29 mouse cellular contexts compared by ENCODE assay signal in genomic region chr10:93541585-93541984, GRCm38 (mm10). TPM values are rescaled to one million over a fixed set of nuclear protein-coding genes. Genes with fewer than 3 reads are reported as not detected.
DNase-seq lines count a peak whose midpoint lies in the region; ATAC-seq and TF ChIP-seq lines count a peak whose summit lies in the region.
"Had no signal": no experiment of that assay in that cellular context is flagged by ENCODE, and none has a peak within 500 bp of the region (broad histone marks: within the 10 kb centered on the region; RNA-seq: fewer than 3 reads in every experiment).

No protein-coding gene starts in this region.

- 0 out of 2 replicates have a peak overlapping the region, but pooled peaks have one; percentile 11 for H3K27ac ChIP-seq in liver, postnatal 0 days (ENCODE audit: low read depth)
- H3K27ac ChIP-seq in liver, embryonic 11.5 days (ENCODE audit: low read depth, low read length), result no peak overlapping the region
- H3K27ac ChIP-seq in MEL (ENCODE audit: control insufficient read depth, low read depth, low read length), result peak overlapping the region; percentile 13; the same call in 1 of the 2 replicates
- H3K27ac ChIP-seq: embryonic facial prominence, embryonic 15.5 days; forebrain, embryonic 15.5 days; heart, adult 2 months; heart, embryonic 13.5 days; hindbrain, embryonic 13.5 days; limb, embryonic 13.5 days; liver, embryonic 13.5 days; stomach, postnatal 0 days had no signal

- H3K4me1 ChIP-seq in liver, postnatal 0 days (ENCODE audit: insufficient read depth), result peaks cover 9% of the 10 kb centered on the region
- H3K4me1 ChIP-seq in liver, embryonic 11.5 days (replicated peaks; ENCODE audit: control insufficient read depth, insufficient read depth, low read length), result peaks cover 8% of the 10 kb centered on the region
- peaks cover 0 to 6% of the 10 kb centered on the region in 2 experiments; a peak in 3 of 4 replicates for H3K4me1 ChIP-seq in MEL (ENCODE audit: control insufficient read depth in 1 of 2, insufficient read depth in 2 of 2, low read length in 2 of 2)

- no peak for TF ChIP-seq EP300 in liver, postnatal 0 days (IDR thresholded peaks at IDR 0.05; ENCODE audit: low read depth)
- peak in 1 of 2 experiments; percentile 55; a peak in 2 of 4 replicates for TF ChIP-seq EP300 in MEL (IDR thresholded peaks at IDR 0.05; ENCODE audit: low read depth in 1 of 2, low read length in 2 of 2)

- TF ChIP-seq POLR2A in MEL (IDR thresholded peaks at IDR 0.05; ENCODE audit: control insufficient read depth in 1 of 2, insufficient read depth in 1 of 2, low read depth in 1 of 2, low read length in 2 of 2, poor library complexity in 1 of 2), result no peak

- no peak for TF ChIP-seq CTCF in liver, postnatal 0 days (IDR thresholded peaks at IDR 0.05; ENCODE audit: low read depth)
- TF ChIP-seq CTCF in MEL (IDR thresholded peaks at IDR 0.05 in 2 of 3, conservative IDR thresholded peaks at IDR 0.05 in 1 of 3; ENCODE audit: control insufficient read depth in 1 of 3, insufficient read depth in 1 of 3, low read depth in 2 of 3, low read length in 3 of 3, poor library complexity in 1 of 3, severe bottlenecking in 1 of 3), result no peak

- no peak overlapping the region for H3K9ac ChIP-seq in liver, postnatal 0 days (replicated peaks)
- H3K9ac ChIP-seq in liver, embryonic 11.5 days (ENCODE audit: low read depth, low read length), result no peak overlapping the region
- H3K9ac ChIP-seq in MEL (ENCODE audit: control insufficient read depth, low read depth, low read length, poor library complexity, severe bottlenecking), result no peak overlapping the region
- H3K9ac ChIP-seq: embryonic facial prominence, embryonic 15.5 days; forebrain, embryonic 15.5 days; heart, embryonic 13.5 days; hindbrain, embryonic 13.5 days; limb, embryonic 13.5 days; liver, embryonic 13.5 days; lung, embryonic 14.5 days had no signal

- no peaks in the 10 kb centered on the region for H3K9me3 ChIP-seq in liver, postnatal 0 days (ENCODE audit: low read length)
- no peaks in the 10 kb centered on the region for H3K9me3 ChIP-seq in liver, embryonic 11.5 days (ENCODE audit: control insufficient read depth, low read length)
- H3K9me3 ChIP-seq in MEL (replicated peaks; ENCODE audit: insufficient read depth, low read length), result no peaks in the 10 kb centered on the region
- H3K9me3 ChIP-seq: embryonic facial prominence, embryonic 15.5 days; forebrain, embryonic 15.5 days; heart, embryonic 13.5 days; hindbrain, embryonic 13.5 days; limb, embryonic 13.5 days; liver, embryonic 13.5 days; megakaryocyte, embryonic 14.5 days had no signal

- H3K27me3 ChIP-seq in liver, postnatal 0 days (ENCODE audit: insufficient read depth, low read length), result no peaks in the 10 kb centered on the region
- H3K27me3 ChIP-seq in liver, embryonic 11.5 days (replicated peaks; ENCODE audit: control insufficient read depth, insufficient read depth, low read length), result peaks cover 2% of the 10 kb centered on the region; the same call in 1 of the 2 replicates
- H3K27me3 ChIP-seq in MEL (ENCODE audit: control insufficient read depth in 1 of 2, insufficient read depth in 2 of 2, low read length in 2 of 2), result peaks cover 5 to 13% of the 10 kb centered on the region in 2 experiments
- no peaks in the 10 kb centered on the region for H3K27me3 ChIP-seq in splenic B cell, adult 2 months (ENCODE audit: control insufficient read depth, insufficient read depth, low read length, poor library complexity, severe bottlenecking)
- H3K27me3 ChIP-seq: forebrain, embryonic 15.5 days; Patski had no signal

- no peak for TF ChIP-seq RAD21 in MEL (IDR thresholded peaks at IDR 0.05; ENCODE audit: low read depth, low read length)

- no peaks in the 10 kb centered on the region for H3K79me2 ChIP-seq in MEL (ENCODE audit: control insufficient read depth, insufficient read depth, low read length, poor library complexity)

- no peak overlapping the region for H3K4me3 ChIP-seq in liver, postnatal 0 days (ENCODE audit: low read depth, low read length)
- no peak overlapping the region for H3K4me3 ChIP-seq in liver, embryonic 11.5 days (ENCODE audit: low read depth, low read length)
- no peak overlapping the region for H3K4me3 ChIP-seq in MEL (ENCODE audit: control insufficient read depth in 1 of 2, insufficient read depth in 1 of 2, low read depth in 2 of 2, low read length in 2 of 2)
- H3K4me3 ChIP-seq: embryonic facial prominence, embryonic 15.5 days; forebrain, embryonic 15.5 days; heart, adult 2 months; heart, embryonic 13.5 days; hindbrain, embryonic 13.5 days; limb, embryonic 13.5 days; liver, embryonic 13.5 days; megakaryocyte, embryonic 14.5 days had no signal

- DNase-seq in liver, postnatal 0 days, result no peak
- DNase-seq in liver, embryonic 11.5 days (ENCODE audit: low spot score), result no peak
- peak; percentile 60 for DNase-seq in MEL (ENCODE audit: low read depth, low spot score)
- DNase-seq in induced T-regulatory cell, adult 2 months (ENCODE audit: low read depth), result peak; percentile 70
- DNase-seq in splenic B cell, adult 2 months (ENCODE audit: low read depth, low spot score), result peak; percentile 46
- DNase-seq in adrenal gland, postnatal 25 days, result no peak
- DNase-seq in spleen, postnatal 10 days (ENCODE audit: low spot score in 2 of 2), result no peak
- no peak for DNase-seq in embryo, embryonic 10 days (ENCODE audit: low spot score)
- DNase-seq: adrenal gland, adult 2 months; cerebellum, adult 11-12 months; cerebellum, postnatal 14 days; gastrocnemius, postnatal 14 days; heart, adult 2 months; heart, postnatal 14 days; kidney, adult 8-10 months; kidney, postnatal 36 days; liver, embryonic 13.5 days; lung, embryonic 14.5 days; midbrain, embryonic 14.5 days; right cerebral cortex, adult 18-20 months had no signal

- H3K36me3 ChIP-seq in liver, postnatal 0 days (replicated peaks; ENCODE audit: insufficient read depth, low read length), result no peaks in the 10 kb centered on the region
- H3K36me3 ChIP-seq in liver, embryonic 11.5 days (ENCODE audit: control insufficient read depth, insufficient read depth, low read length), result no peaks in the 10 kb centered on the region
- H3K36me3 ChIP-seq in MEL (ENCODE audit: control insufficient read depth in 1 of 2, insufficient read depth in 2 of 2, low read length in 2 of 2), result peaks cover 0 to 4% of the 10 kb centered on the region in 2 experiments; a peak in 2 of 4 replicates
- no peaks in the 10 kb centered on the region for H3K36me3 ChIP-seq in splenic B cell, adult 2 months (ENCODE audit: control insufficient read depth, insufficient read depth, low read length, poor library complexity, severe bottlenecking)
- H3K36me3 ChIP-seq: embryonic facial prominence, embryonic 15.5 days; forebrain, embryonic 15.5 days; heart, embryonic 13.5 days; hindbrain, embryonic 13.5 days; limb, embryonic 13.5 days; liver, embryonic 13.5 days had no signal

- H3K4me2 ChIP-seq in liver, postnatal 0 days (ENCODE audit: low read depth, low read length), result no peak overlapping the region
- no peak overlapping the region for H3K4me2 ChIP-seq in liver, embryonic 11.5 days
- H3K4me2 ChIP-seq: embryonic facial prominence, embryonic 15.5 days; forebrain, embryonic 15.5 days; heart, embryonic 13.5 days; hindbrain, embryonic 13.5 days; limb, embryonic 13.5 days; liver, embryonic 13.5 days; lung, embryonic 14.5 days had no signal

- no peak for ATAC-seq in liver, postnatal 0 days
- ATAC-seq in liver, embryonic 11.5 days (replicated peaks; ENCODE audit: low FRiP score), result no peak
- ATAC-seq: forebrain, embryonic 15.5 days; Patski had no signal

- 76% methylated on average over 1 of the region's 1 CpGs for WGBS in liver, postnatal 0 days (ENCODE audit: insufficient replicate concordance)
- 85% methylated on average over 1 of the region's 1 CpGs for WGBS in liver, embryonic 11.5 days

TF ChIP-seq in MEL, 35 proteins besides CTCF, POLR2A, EP300 and RAD21 (continues in another document):
- TF ChIP-seq CHD1 (IDR thresholded peaks at IDR 0.05; ENCODE audit: low read depth, low read length) (no peak), JUND (IDR thresholded peaks at IDR 0.05; ENCODE audit: low read depth, low read length) (peak; percentile 99), ETS1 (IDR thresholded peaks at IDR 0.05; ENCODE audit: low read depth, low read length) (peak; percentile 86), RCOR1 (IDR thresholded peaks at IDR 0.05; ENCODE audit: low read depth, low read length) (peak; percentile 47; the same call in 1 of the 2 replicates), POLR2AphosphoS5 (IDR thresholded peaks at IDR 0.05; ENCODE audit: borderline replicate concordance, low read depth, low read length) (no peak), TCF12 (IDR thresholded peaks at IDR 0.05; ENCODE audit: low read depth, low read length) (peak; percentile 28; the same call in 1 of the 2 replicates)

RNA-seq across cellular contexts. Expression of gene Ccdc38, which starts 1.2 kb away (rescaled TPM):
- 0.32 and 0.36 TPM in 2 replicates for polyA plus RNA-seq in liver, postnatal 0 days (2015; fragmentation: Nextera tagmentation; extraction: Ambion mirVana)
- polyA plus RNA-seq in liver, embryonic 11.5 days (2014; fragmentation: Nextera tagmentation; extraction: Ambion mirVana), result 0.32 and 0.38 TPM in 2 replicates
- total RNA-seq in MEL (2012; rRNA removed), result not detected in 2 replicates
- under 1 TPM in 1 of 2 experiments, not detected in 1; 0.22 TPM for polyA plus RNA-seq in MEL (2012; ENCODE audit: insufficient read depth in 1 of 2, insufficient read length in 2 of 2, low read depth in 1 of 2, low replicate concordance in 2 of 2, missing spikeins in 1 of 2)
- not detected in 2 replicates for total RNA-seq in adrenal gland, postnatal 25 days (2021)
- total RNA-seq: adrenal gland, adult 2 months; gastrocnemius, postnatal 14 days; heart, adult 2 months; heart, postnatal 14 days had no signal
- polyA plus RNA-seq: adrenal gland, adult 2 months; heart, adult 2 months had no signal

RNA-seq across cellular contexts. Expression of gene Amdhd1, which starts 1.8 kb away (rescaled TPM):
- polyA plus RNA-seq in liver, postnatal 0 days (2015; fragmentation: Nextera tagmentation; extraction: Ambion mirVana), result 80.3 and 91.6 TPM in 2 replicates
- 6.2 and 7.4 TPM in 2 replicates for polyA plus RNA-seq in liver, embryonic 11.5 days (2014; fragmentation: Nextera tagmentation; extraction: Ambion mirVana)
- not detected in 2 replicates for total RNA-seq in MEL (2012; rRNA removed)
- polyA plus RNA-seq in MEL (2012; ENCODE audit: insufficient read depth in 1 of 2, insufficient read length in 2 of 2, low read depth in 1 of 2, low replicate concordance in 2 of 2, missing spikeins in 1 of 2), result not detected
- 0.86 TPM in 1 of 2 replicates, not detected in the other for total RNA-seq in adrenal gland, postnatal 25 days (2021)
- total RNA-seq: gastrocnemius, postnatal 14 days; heart, adult 2 months; heart, postnatal 14 days had no signal
- polyA plus RNA-seq: forebrain, embryonic 15.5 days; midbrain, embryonic 14.5 days; neural tube, embryonic 14.5 days had no signal

RNA-seq across cellular contexts. Expression of gene Snrpf, which starts 47.9 kb away (rescaled TPM):
- 45.4 and 53.0 TPM in 2 replicates for polyA plus RNA-seq in liver, postnatal 0 days (2015; fragmentation: Nextera tagmentation; extraction: Ambion mirVana)
- polyA plus RNA-seq in liver, embryonic 11.5 days (2014; fragmentation: Nextera tagmentation; extraction: Ambion mirVana), result 179 and 199 TPM in 2 replicates
- total RNA-seq in MEL (2012; rRNA removed), result 150 and 174 TPM in 2 replicates
- 10 to 100 TPM in 1 of 2 experiments, not detected in 1; 91.5 TPM for polyA plus RNA-seq in MEL (2012; ENCODE audit: insufficient read depth in 1 of 2, insufficient read length in 2 of 2, low read depth in 1 of 2, low replicate concordance in 2 of 2, missing spikeins in 1 of 2)
- 14.6 and 17.7 TPM in 2 replicates for total RNA-seq in adrenal gland, postnatal 25 days (2021)

RNA-seq across cellular contexts. Expression of gene Hal, which starts 53.0 kb away (rescaled TPM):
- polyA plus RNA-seq in liver, postnatal 0 days (2015; fragmentation: Nextera tagmentation; extraction: Ambion mirVana), result 30.0 and 44.0 TPM in 2 replicates
- 1.1 and 1.3 TPM in 2 replicates for polyA plus RNA-seq in liver, embryonic 11.5 days (2014; fragmentation: Nextera tagmentation; extraction: Ambion mirVana)
- total RNA-seq in MEL (2012; rRNA removed), result 0.12 TPM in 1 of 2 replicates, not detected in the other
- polyA plus RNA-seq in MEL (2012; ENCODE audit: insufficient read depth in 1 of 2, insufficient read length in 2 of 2, low read depth in 1 of 2, low replicate concordance in 2 of 2, missing spikeins in 1 of 2), result under 1 TPM in 1 of 2 experiments, not detected in 1; 0.03 TPM
- total RNA-seq in adrenal gland, postnatal 25 days (2021), result 0.09 and 3.4 TPM in 2 replicates
- polyA plus RNA-seq: forebrain, embryonic 15.5 days; hindbrain, embryonic 13.5 days; midbrain, embryonic 14.5 days had no signal

Comparison
In these comparisons a context has a peak if more than half of its experiments do, and no peak if none do; other contexts are left out.
1. DNase-seq: peak in MEL (single experiment), induced T-regulatory cell, adult 2 months (single experiment) and splenic B cell, adult 2 months (single experiment); none in liver, postnatal 0 days (single experiment), liver, embryonic 11.5 days (single experiment), adrenal gland, postnatal 25 days (single experiment), spleen, postnatal 10 days (0 of 2) and embryo, embryonic 10 days (single experiment).